Mouse (Mus musculus) liver, embryonic 16.5 days (tissue): ENCODE results near the gene Kalrn. TPM values are rescaled to one million over a fixed set of nuclear protein-coding genes. Genes with fewer than 3 reads are reported as not detected.

Experiments used
- ATAC-seq: fragments of 200-750 bp; cut with Nextera tagmentation; 2 replicates; pipeline ENCODE4 v1.8.0; 2017; ENCODE audit warnings: low read depth, mild to moderate bottlenecking, moderate number of reproducible peaks, moderate library complexity
- H3K27ac ChIP-seq: fragments of 300-500 bp; sonication (generic); 2 replicates; pipeline ENCODE4 v1.5.1; 2014; ENCODE audit warnings: mild to moderate bottlenecking, low read length
- H3K27me3 ChIP-seq: fragments of 300-500 bp; sonication (generic); 2 replicates; pipeline ENCODE4 v1.6.1; 2014; ENCODE audit warnings: low read depth, low read length, mixed read lengths; ENCODE audit not compliant: control insufficient read depth, insufficient read depth
- H3K36me3 ChIP-seq: fragments of 300-500 bp; sonication (generic); 2 replicates; pipeline ENCODE4 v1.6.1; 2014; ENCODE audit warnings: mild to moderate bottlenecking; ENCODE audit not compliant: control insufficient read depth, insufficient read depth
- H3K4me1 ChIP-seq: fragments of 300-500 bp; sonication (generic); 2 replicates; pipeline ENCODE4 v1.6.1; 2014; ENCODE audit warnings: low read depth, low read length, mixed read lengths; ENCODE audit not compliant: control insufficient read depth
- H3K4me2 ChIP-seq: fragments of 300-500 bp; sonication (generic); 2 replicates; pipeline ENCODE4 v1.6.1; 2014; ENCODE audit warnings: low read depth, low read length, mixed read lengths
- H3K4me3 ChIP-seq: fragments of 300-500 bp; sonication (generic); 2 replicates; pipeline ENCODE4 v1.5.1; 2014; ENCODE audit warnings: low read depth, mild to moderate bottlenecking, low read length
- H3K9ac ChIP-seq: fragments of 300-500 bp; sonication (generic); 2 replicates; pipeline ENCODE4 v1.6.1; 2014; ENCODE audit warnings: low read depth, low read length
- H3K9me3 ChIP-seq: fragments of 300-500 bp; sonication (generic); replicated peaks from 2 replicates; pipeline ENCODE4 v1.6.1; 2016; ENCODE audit warnings: low read length; ENCODE audit not compliant: control insufficient read depth
- WGBS: fragments of 180-500 bp; shearing (Covaris S2); extraction: QIAGEN DNeasy Blood & Tissue Kit; methylation state at CpG from one replicate; pipeline ENCODE4 v1.1.7; 2014; ENCODE audit not compliant: insufficient replicate concordance; 5-methylcytosine and 5-hydroxymethylcytosine counted together
- polyA plus RNA-seq: library from polyadenylated mRNA; unstranded; fragments of >200 nt; fragmentation: Nextera tagmentation; extraction: Ambion mirVana; gene quantifications from 2 replicates; pipeline ENCODE4 v1.2.1, GENCODE M21; 2015

Gene Kalrn
- polyA plus RNA-seq, 1 experiment from 2014 or later, result 11.2 TPM

GRCm38 (mm10) chr16:34159576-34159975 is 413.8 kb downstream of the Kalrn start:
- Histone ChIP-seq H3K9ac (no peak overlapping the region), H3K36me3 (no peaks in the 10 kb centered on the region), H3K4me1 (no peaks in the 10 kb centered on the region), H3K4me2 (no peak overlapping the region), H3K27me3 (no peaks in the 10 kb centered on the region), H3K27ac (no peak overlapping the region), H3K9me3 (no peaks in the 10 kb centered on the region), H3K4me3 (no peak overlapping the region)
- no peak for ATAC-seq
- 64% methylated on average over 3 of the region's 3 CpGs for WGBS

- H3K4me1 ChIP-seq, result no peaks in the 10 kb centered on the region
- H3K4me2 ChIP-seq, result no peak overlapping the region
- H3K27ac ChIP-seq, result no peak overlapping the region
- H3K36me3 ChIP-seq, result no peaks in the 10 kb centered on the region
- no peaks in the 10 kb centered on the region for H3K27me3 ChIP-seq
- H3K9ac ChIP-seq, result no peak overlapping the region
- ATAC-seq, result no peak
- H3K9me3 ChIP-seq, result no peaks in the 10 kb centered on the region
- 41% methylated on average over 4 of the region's 4 CpGs for WGBS
- H3K4me3 ChIP-seq, result no peak overlapping the region
These were observed 415.8 kb downstream of the Kalrn start for GRCm38 (mm10) chr16:34157386-34158135.

GRCm38 (mm10) chr16:34155696-34156095 is 417.6 kb downstream of the Kalrn start:
- Histone ChIP-seq H3K9me3 (no peaks in the 10 kb centered on the region), H3K4me1 (no peaks in the 10 kb centered on the region), H3K27me3 (no peaks in the 10 kb centered on the region), H3K4me3 (no peak overlapping the region), H3K36me3 (no peaks in the 10 kb centered on the region), H3K9ac (no peak overlapping the region), H3K27ac (no peak overlapping the region), H3K4me2 (no peak overlapping the region)
- WGBS, result 49% methylated on average over 3 of the region's 3 CpGs
- ATAC-seq, result no peak

GRCm38 (mm10) chr16:34154903-34155302 is 418.4 kb downstream of the Kalrn start:
- H3K27ac ChIP-seq, result no peak overlapping the region
- H3K9ac ChIP-seq, result no peak overlapping the region
- no peaks in the 10 kb centered on the region for H3K4me1 ChIP-seq
- WGBS, result 64% methylated on average over 3 of the region's 3 CpGs
- H3K9me3 ChIP-seq, result no peaks in the 10 kb centered on the region
- no peak overlapping the region for H3K4me3 ChIP-seq
- ATAC-seq, result no peak
- H3K27me3 ChIP-seq, result no peaks in the 10 kb centered on the region
- H3K36me3 ChIP-seq, result no peaks in the 10 kb centered on the region
- H3K4me2 ChIP-seq, result no peak overlapping the region

- Histone ChIP-seq H3K27ac (no peak overlapping the region), H3K36me3 (no peaks in the 10 kb centered on the region), H3K9ac (no peak overlapping the region), H3K4me1 (no peaks in the 10 kb centered on the region), H3K9me3 (no peaks in the 10 kb centered on the region), H3K27me3 (no peaks in the 10 kb centered on the region), H3K4me3 (no peak overlapping the region), H3K4me2 (no peak overlapping the region)
- 50% methylated on average over 3 of the region's 3 CpGs for WGBS
- no peak for ATAC-seq
These were observed 421.7 kb downstream of the Kalrn start for GRCm38 (mm10) chr16:34151528-34152071.

- WGBS, result 72% methylated on average over 8 of the region's 8 CpGs
- H3K4me3 ChIP-seq, result no peak overlapping the region
- H3K4me1 ChIP-seq, result no peaks in the 10 kb centered on the region
- no peaks in the 10 kb centered on the region for H3K27me3 ChIP-seq
- no peak for ATAC-seq
- H3K9ac ChIP-seq, result no peak overlapping the region
- H3K36me3 ChIP-seq, result no peaks in the 10 kb centered on the region
- no peak overlapping the region for H3K27ac ChIP-seq
- no peak overlapping the region for H3K4me2 ChIP-seq
- H3K9me3 ChIP-seq, result no peaks in the 10 kb centered on the region
These were observed 431.7 kb downstream of the Kalrn start for GRCm38 (mm10) chr16:34141670-34142069.

- no peak for ATAC-seq
- 47% methylated on average over 2 of the region's 2 CpGs for WGBS
- Histone ChIP-seq H3K4me3 (no peak overlapping the region), H3K9me3 (no peaks in the 10 kb centered on the region), H3K4me2 (no peak overlapping the region), H3K27me3 (no peaks in the 10 kb centered on the region), H3K9ac (no peak overlapping the region), H3K4me1 (no peaks in the 10 kb centered on the region), H3K36me3 (no peaks in the 10 kb centered on the region), H3K27ac (no peak overlapping the region)
These were observed 438.3 kb downstream of the Kalrn start for GRCm38 (mm10) chr16:34135074-34135473.

- no peaks in the 10 kb centered on the region for H3K36me3 ChIP-seq
- no peak overlapping the region for H3K9ac ChIP-seq
- no peak overlapping the region for H3K4me3 ChIP-seq
- H3K4me2 ChIP-seq, result no peak overlapping the region
- H3K4me1 ChIP-seq, result no peaks in the 10 kb centered on the region
- no peaks in the 10 kb centered on the region for H3K9me3 ChIP-seq
- ATAC-seq, result no peak
- H3K27me3 ChIP-seq, result no peaks in the 10 kb centered on the region
- WGBS, result 48% methylated on average over 3 of the region's 3 CpGs
- no peak overlapping the region for H3K27ac ChIP-seq
These were observed 438.7 kb downstream of the Kalrn start for GRCm38 (mm10) chr16:34134628-34135027.

GRCm38 (mm10) chr16:34125595-34125994 is 447.7 kb downstream of the Kalrn start:
- H3K36me3 ChIP-seq, result no peaks in the 10 kb centered on the region
- no peaks in the 10 kb centered on the region for H3K27me3 ChIP-seq
- H3K27ac ChIP-seq, result no peak overlapping the region
- 3% methylated on average over 2 of the region's 2 CpGs for WGBS
- H3K4me1 ChIP-seq, result no peaks in the 10 kb centered on the region
- no peak overlapping the region for H3K4me3 ChIP-seq
- no peaks in the 10 kb centered on the region for H3K9me3 ChIP-seq
- H3K4me2 ChIP-seq, result no peak overlapping the region
- H3K9ac ChIP-seq, result no peak overlapping the region
- no peak for ATAC-seq
